Mouse (Mus musculus): ENCODE results near the gene Fjx1. TPM values are rescaled to one million over a fixed set of nuclear protein-coding genes. Genes with fewer than 3 reads are reported as not detected.

Fjx1 gene
- polyA plus RNA-seq, 1 experiment from 2014 or later, result 0.37 TPM

- Histone ChIP-seq H3K4me3 (replicated peaks) (no peak overlapping the region), H3K9me3 (replicated peaks) (no peaks in the 10 kb centered on the region), H3K27ac (replicated peaks) (no peak overlapping the region), H3K4me2 (no peak overlapping the region), H3K9ac (no peak overlapping the region), H3K27me3 (no peaks in the 10 kb centered on the region; the same call in 1 of the 2 replicates), H3K36me3 (replicated peaks) (no peaks in the 10 kb centered on the region), H3K4me1 (replicated peaks) (no peaks in the 10 kb centered on the region)
- WGBS (ENCODE audit: insufficient replicate concordance), result 74% methylated on average over 14 of the region's 14 CpGs
- no peak for ATAC-seq (ENCODE audit: insufficient read depth)
These were observed 36.1 kb downstream of the Fjx1 start for GRCm38 (mm10) chr2:102416149-102416743.

DNA sequence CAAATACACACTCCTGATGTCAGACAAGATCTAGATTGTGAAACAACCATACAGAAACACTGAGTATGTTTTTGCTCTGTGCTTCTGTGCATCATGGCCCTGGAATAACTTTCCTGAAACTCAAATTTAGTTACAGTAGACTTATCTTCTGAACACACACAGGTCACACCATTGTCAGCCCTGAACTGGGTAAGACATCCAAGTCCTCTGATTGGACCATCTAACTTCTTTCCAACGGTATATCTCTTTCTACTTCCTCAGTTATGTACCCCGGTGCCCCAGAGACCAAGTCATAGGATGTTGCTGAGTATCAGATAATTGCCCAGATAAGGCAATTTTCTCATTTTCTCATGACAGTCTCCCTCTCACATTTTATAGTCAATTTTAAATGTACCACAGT, 39.6 kb downstream of the Fjx1 start:
- Histone ChIP-seq H3K9me3 (replicated peaks) (no peaks in the 10 kb centered on the region), H3K36me3 (replicated peaks) (no peaks in the 10 kb centered on the region), H3K4me3 (replicated peaks) (no peak overlapping the region), H3K4me1 (replicated peaks) (no peaks in the 10 kb centered on the region), H3K9ac (no peak overlapping the region), H3K27me3 (no peaks in the 10 kb centered on the region), H3K4me2 (no peak overlapping the region), H3K27ac (replicated peaks) (no peak overlapping the region)
- ATAC-seq (ENCODE audit: insufficient read depth), result no peak
- 24% methylated on average over 2 of the region's 2 CpGs for whole genome bisulfite sequencing (ENCODE audit: insufficient replicate concordance)

DNA sequence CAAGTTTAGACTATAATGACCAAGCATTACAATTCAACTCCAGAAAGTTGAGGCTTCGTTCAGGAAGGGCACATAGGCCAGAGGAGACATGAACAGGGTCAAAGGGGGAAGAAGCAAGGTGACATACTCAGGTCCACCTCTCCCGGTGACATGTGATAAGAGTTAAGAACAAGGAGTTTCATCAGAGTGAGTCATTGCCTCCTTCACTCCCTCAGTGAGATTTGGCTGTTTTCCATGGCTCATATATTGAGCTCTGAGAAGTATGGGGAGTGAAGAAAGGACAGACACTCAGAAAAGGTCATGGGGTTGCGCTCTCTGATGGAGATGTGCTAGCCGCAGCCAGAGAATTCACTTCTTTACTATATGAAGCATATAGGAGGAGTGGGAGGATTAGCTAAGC, 41.7 kb downstream of the Fjx1 start:
- WGBS (ENCODE audit: insufficient replicate concordance), result 75% methylated on average over 4 of the region's 4 CpGs
- no peak for ATAC-seq (ENCODE audit: insufficient read depth)
- Histone ChIP-seq H3K4me3 (replicated peaks) (no peak overlapping the region), H3K9ac (no peak overlapping the region), H3K4me1 (replicated peaks) (no peaks in the 10 kb centered on the region), H3K36me3 (replicated peaks) (no peaks in the 10 kb centered on the region), H3K27me3 (no peaks in the 10 kb centered on the region), H3K4me2 (no peak overlapping the region), H3K27ac (replicated peaks) (no peak overlapping the region), H3K9me3 (replicated peaks) (no peaks in the 10 kb centered on the region)

DNA sequence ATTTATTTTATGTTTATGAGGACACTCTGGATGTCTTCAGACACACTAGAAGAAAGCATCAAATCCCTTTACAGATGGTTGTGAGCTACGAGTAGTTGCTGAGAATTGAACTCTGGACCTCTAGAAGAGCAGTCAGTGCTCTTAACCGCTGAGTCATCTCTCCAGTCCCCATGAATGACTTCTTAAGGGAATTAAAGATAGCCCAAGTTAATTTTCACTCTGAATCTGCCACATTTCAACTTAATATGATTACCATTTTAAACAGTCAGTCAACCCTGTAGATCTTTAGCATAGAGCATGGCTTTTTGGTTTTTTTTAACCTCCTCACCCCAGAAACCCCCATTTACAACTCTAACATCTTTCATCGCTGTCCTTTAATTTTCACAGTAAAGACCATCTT, 42.6 kb downstream of the Fjx1 start:
- no peak overlapping the region for H3K4me3 ChIP-seq (replicated peaks)
- H3K36me3 ChIP-seq (replicated peaks), result no peaks in the 10 kb centered on the region
- no peaks in the 10 kb centered on the region for H3K4me1 ChIP-seq (replicated peaks)
- no peak overlapping the region for H3K4me2 ChIP-seq
- no peaks in the 10 kb centered on the region for H3K27me3 ChIP-seq
- ATAC-seq (ENCODE audit: insufficient read depth), result no peak
- 68% methylated on average over 3 of the region's 3 CpGs for WGBS (ENCODE audit: insufficient replicate concordance)
- H3K9me3 ChIP-seq (replicated peaks), result no peaks in the 10 kb centered on the region
- H3K9ac ChIP-seq, result no peak overlapping the region
- no peak overlapping the region for H3K27ac ChIP-seq (replicated peaks)

DNA sequence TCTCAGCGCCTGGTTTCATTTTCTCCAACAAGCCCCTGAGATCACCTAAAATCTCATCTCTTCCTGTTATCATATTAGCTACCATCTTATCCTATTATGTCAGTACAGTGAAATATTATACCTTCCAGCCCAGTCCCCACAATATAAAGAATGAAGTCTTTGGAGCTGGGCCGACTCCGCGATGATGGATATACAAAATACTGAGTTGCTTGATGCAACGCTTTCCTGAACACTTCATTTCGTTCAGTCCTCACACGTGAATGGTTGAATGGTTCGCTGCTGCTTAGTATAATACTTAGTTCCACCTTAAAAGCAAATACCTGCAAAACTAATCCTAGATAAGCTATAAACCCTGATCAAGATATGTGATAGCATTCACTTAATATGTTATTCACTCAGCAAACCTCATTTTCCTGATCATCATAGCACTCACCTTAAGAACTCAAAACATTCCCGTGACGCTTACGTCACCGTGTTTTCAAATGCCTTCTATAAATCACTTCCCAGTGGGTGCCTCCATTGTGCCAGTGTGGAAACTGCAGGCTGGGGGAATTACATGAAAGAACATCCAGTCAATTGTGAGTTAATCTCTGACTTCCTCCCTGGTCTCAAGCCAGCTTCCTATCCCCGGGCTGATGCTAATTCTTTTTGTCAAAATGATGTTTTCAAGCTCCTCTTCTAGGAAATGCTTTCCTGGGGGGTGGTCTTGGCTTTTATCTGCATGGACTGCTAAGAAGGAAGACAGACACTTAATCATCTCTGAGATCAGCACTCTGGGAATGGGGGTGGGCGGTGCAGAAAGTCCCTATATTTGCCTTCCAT, 44.7 kb downstream of the Fjx1 start, which contains the start of gene Trim44:
Gene Trim44, minus strand, starts transcription at position 466 of the 822 bp plus-strand sequence.
- no peaks in the 10 kb centered on the region for H3K36me3 ChIP-seq (replicated peaks)
- H3K4me1 ChIP-seq (replicated peaks), result no peaks in the 10 kb centered on the region
- H3K4me3 ChIP-seq (replicated peaks), result no peak within 1 kb of the TSS
- ATAC-seq (ENCODE audit: insufficient read depth), result no peak
- 46% methylated on average over 14 of the region's 14 CpGs for WGBS (ENCODE audit: insufficient replicate concordance)
- H3K27me3 ChIP-seq, result no peaks in the 10 kb centered on the region
- H3K9me3 ChIP-seq (replicated peaks), result no peaks in the 10 kb centered on the region
- H3K4me2 ChIP-seq, result no peak within 1 kb of the TSS
- no peak within 1 kb of the TSS for H3K27ac ChIP-seq (replicated peaks)
- no peak within 1 kb of the TSS for H3K9ac ChIP-seq

GRCm38 (mm10) chr2:102406324-102407304, 45.7 kb downstream of the Fjx1 start:
- H3K4me1 ChIP-seq (replicated peaks), result peaks cover under 1% of the 10 kb centered on the region; the same call in 1 of the 2 replicates
- H3K4me3 ChIP-seq (replicated peaks), result no peak overlapping the region
- no peak overlapping the region for H3K4me2 ChIP-seq
- H3K36me3 ChIP-seq (replicated peaks), result no peaks in the 10 kb centered on the region
- 64% methylated on average over 4 of the region's 4 CpGs for WGBS (ENCODE audit: insufficient replicate concordance)
- no peak for ATAC-seq (ENCODE audit: insufficient read depth)
- no peak overlapping the region for H3K9ac ChIP-seq
- H3K27me3 ChIP-seq, result no peaks in the 10 kb centered on the region
- H3K9me3 ChIP-seq (replicated peaks), result no peaks in the 10 kb centered on the region
- no peak overlapping the region for H3K27ac ChIP-seq (replicated peaks)

DNA sequence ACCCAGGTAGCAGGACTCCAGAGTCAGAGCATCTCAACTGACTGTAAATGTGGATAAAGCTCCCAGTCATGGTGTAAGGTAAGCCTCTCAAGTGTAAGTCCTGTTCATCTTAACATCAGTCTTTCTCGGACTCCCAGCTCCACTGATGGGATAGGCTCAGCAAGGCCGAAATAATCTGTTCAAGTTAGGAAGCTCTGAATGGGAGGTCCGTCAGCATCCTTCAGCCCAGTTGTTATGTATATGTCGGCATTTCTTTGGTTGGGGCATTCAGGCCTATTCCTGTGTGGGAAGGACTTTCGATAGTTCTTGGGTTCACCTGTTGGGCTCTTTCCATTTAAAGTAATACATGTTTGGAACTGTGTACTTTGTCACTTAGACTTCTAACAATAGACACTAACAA, 48.3 kb downstream of the Fjx1 start:
- H3K9me3 ChIP-seq (replicated peaks), result no peaks in the 10 kb centered on the region
- no peak overlapping the region for H3K4me3 ChIP-seq (replicated peaks)
- H3K36me3 ChIP-seq (replicated peaks), result no peaks in the 10 kb centered on the region
- H3K9ac ChIP-seq, result no peak overlapping the region
- H3K27me3 ChIP-seq, result no peaks in the 10 kb centered on the region
- WGBS (ENCODE audit: insufficient replicate concordance), result 77% methylated on average over 5 of the region's 5 CpGs
- no peak overlapping the region for H3K27ac ChIP-seq (replicated peaks)
- no peak overlapping the region for H3K4me2 ChIP-seq
- no peak for ATAC-seq (ENCODE audit: insufficient read depth)
- peaks cover 25% of the 10 kb centered on the region for H3K4me1 ChIP-seq (replicated peaks)

DNA sequence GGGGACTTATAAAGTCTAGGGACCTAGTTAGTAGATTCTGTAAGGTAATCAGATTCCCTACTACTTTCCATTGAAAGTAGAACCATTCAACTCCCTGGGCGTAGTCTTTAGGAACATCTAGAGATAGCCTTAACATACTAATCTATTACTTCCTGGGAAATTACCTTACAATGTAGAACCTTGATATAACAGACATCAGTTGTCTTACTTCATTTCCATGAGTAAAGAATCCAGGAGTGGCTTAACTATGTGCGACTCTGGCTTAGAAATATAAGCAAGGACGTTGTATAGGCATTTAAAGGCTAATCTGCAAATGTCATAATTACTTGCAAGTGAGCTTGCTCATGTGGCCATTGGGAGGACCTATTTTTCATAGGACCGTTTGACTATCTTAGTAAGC, 49.0 kb downstream of the Fjx1 start:
- Histone ChIP-seq H3K9ac (no peak overlapping the region), H3K4me3 (replicated peaks) (no peak overlapping the region), H3K36me3 (replicated peaks) (no peaks in the 10 kb centered on the region), H3K4me2 (no peak overlapping the region), H3K27me3 (no peaks in the 10 kb centered on the region), H3K27ac (replicated peaks) (no peak overlapping the region), H3K4me1 (replicated peaks) (peaks cover 28% of the 10 kb centered on the region), H3K9me3 (replicated peaks) (no peaks in the 10 kb centered on the region)
- no peak for ATAC-seq (ENCODE audit: insufficient read depth)
- 63% methylated on average over 4 of the region's 4 CpGs for WGBS (ENCODE audit: insufficient replicate concordance)

GRCm38 (mm10) chr2:102401352-102401692, 51.0 kb downstream of the Fjx1 start:
- Histone ChIP-seq H3K4me3 (replicated peaks) (peak overlapping the region; percentile 69), H3K27ac (replicated peaks) (peak overlapping the region; percentile 83), H3K27me3 (no peaks in the 10 kb centered on the region), H3K4me2 (peak overlapping the region; percentile 95), H3K9ac (peak overlapping the region; percentile 45), H3K36me3 (replicated peaks) (no peaks in the 10 kb centered on the region), H3K4me1 (replicated peaks) (peaks cover 38% of the 10 kb centered on the region), H3K9me3 (replicated peaks) (no peaks in the 10 kb centered on the region)
- 23% methylated on average over 6 of the region's 6 CpGs for WGBS (ENCODE audit: insufficient replicate concordance)
- ATAC-seq (ENCODE audit: insufficient read depth), result no peak; the same call in 1 of the 2 replicates

- no peaks in the 10 kb centered on the region for H3K36me3 ChIP-seq (replicated peaks)
- peak overlapping the region; percentile 95 for H3K4me2 ChIP-seq
- under 1% methylated on average over 94 of the region's 94 CpGs for WGBS (ENCODE audit: insufficient replicate concordance)
- H3K9me3 ChIP-seq (replicated peaks), result no peaks in the 10 kb centered on the region
- H3K27ac ChIP-seq (replicated peaks), result peak overlapping the region; percentile 83
- H3K9ac ChIP-seq, result peak overlapping the region; percentile 67
- H3K4me1 ChIP-seq (replicated peaks), result peaks cover 40% of the 10 kb centered on the region
- H3K27me3 ChIP-seq, result no peaks in the 10 kb centered on the region
- ATAC-seq (ENCODE audit: insufficient read depth), result peak; percentile 93
- H3K4me3 ChIP-seq (replicated peaks), result peak overlapping the region; percentile 69
These were observed 51.5 kb downstream of the Fjx1 start for GRCm38 (mm10) chr2:102400605-102401351.

All from liver, embryonic 15.5 days (tissue).